Mouse (Mus musculus) adrenal gland, postnatal 36 days (tissue): ENCODE measurements around the gene Zfp563. TPM values are rescaled to one million over a fixed set of nuclear protein-coding genes. Genes with fewer than 3 reads are reported as not detected.
A peak's percentile ranks its signal among the peaks of the same experiment; 100 is the strongest.

Experiments used
- DNase-seq, 2 experiments: peaks; one replicate each; pipeline ENCODE4 v3.0.0; 2021; ENCODE audit warnings: mixed read lengths in 1 of 2
- long read RNA-seq, 2 experiments: library from polyadenylated mRNA; stranded (forward); transcript quantifications; one replicate each; pipeline ENCODE4 v2.0.0; 2021; ENCODE audit warnings: borderline sequencing depth in 2 of 2
- total RNA-seq, 2 experiments: library from RNA; stranded (reverse); gene quantifications; 2 replicates each; pipeline ENCODE4 v1.2.3; 2021

Gene Zfp563
- 1 to 10 TPM; 7.4 to 8.9 TPM for total RNA-seq
- long read RNA-seq, experiment 1, partial matches to known transcripts = 0 of 3 reads
- long read RNA-seq, experiment 1, other reads (novel, unspliced or antisense) = 1 of 3 reads
- long read RNA-seq, experiment 2, full-length matches to known transcripts = 3 of 3 reads
- long read RNA-seq, experiment 2, partial matches to known transcripts = 0 of 3 reads
- long read RNA-seq, experiment 2, other reads (novel, unspliced or antisense) = 0 of 3 reads

GRCm38 (mm10) chr17:33089220-33089949 lies at the start of gene Zfp563:
Zfp563 (plus strand) TSS chr17:33089310.
- DNase-seq = peak; percentile 95 to 96

- DNase-seq = no peak
Observed at GRCm38 (mm10) chr17:33058791-33059190, 30.3 kb upstream of the Zfp563 start.

GRCm38 (mm10) chr17:33063001-33063400 lies 26.1 kb upstream of the Zfp563 start:
- DNase-seq = no peak

DNA sequence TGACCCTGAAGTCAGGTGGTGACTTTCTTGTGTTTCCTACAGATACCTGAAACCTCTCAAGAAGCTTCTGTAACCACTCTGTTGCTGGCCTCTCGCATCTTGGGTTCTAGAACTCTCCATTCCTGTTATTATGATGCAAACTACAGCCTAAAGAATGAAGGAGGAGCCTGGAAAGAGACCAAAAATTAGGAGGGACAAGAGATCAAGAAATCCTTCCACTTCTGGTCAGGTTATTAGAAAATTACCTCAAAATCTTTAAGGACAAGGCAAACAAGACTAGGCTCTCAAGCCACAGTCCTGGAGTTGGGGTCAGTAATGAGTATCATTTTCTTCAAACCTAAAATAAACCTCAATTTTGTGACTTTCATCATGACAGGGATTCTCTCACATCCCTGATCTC lies 21.2 kb upstream of the Zfp563 start, which contains the start of gene 4921501E09Rik:
4921501E09Rik (minus strand) TSS at position 101 of the 400 bp plus-strand sequence.
- DNase-seq = no peak

GRCm38 (mm10) chr17:33091630-33092029 lies 2.5 kb downstream of the Zfp563 start:
- DNase-seq = no peak

- DNase-seq = peak; percentile 85 to 89
Observed at GRCm38 (mm10) chr17:33092391-33093193, 3.5 kb downstream of the Zfp563 start.

DNA sequence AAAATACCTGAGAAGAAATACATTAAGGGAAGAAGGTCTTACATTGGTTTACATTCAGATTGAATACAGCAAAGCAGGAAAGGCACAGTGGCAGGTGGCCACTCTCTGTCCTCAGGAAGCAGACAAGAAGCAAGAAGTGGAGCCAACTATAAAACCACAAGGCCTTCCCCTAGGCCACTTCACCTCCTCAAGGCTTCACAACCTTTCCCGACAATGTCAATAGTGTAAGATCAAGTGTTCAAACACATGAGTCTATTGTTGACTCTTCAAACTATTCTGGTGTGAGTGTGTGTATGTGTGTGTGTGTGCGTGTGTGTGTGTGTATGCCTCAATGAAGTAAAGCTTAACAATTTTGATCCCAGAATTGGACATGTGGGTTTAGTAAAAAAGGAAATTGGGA lies 8.3 kb downstream of the Zfp563 start:
- no peak for DNase-seq

DNA sequence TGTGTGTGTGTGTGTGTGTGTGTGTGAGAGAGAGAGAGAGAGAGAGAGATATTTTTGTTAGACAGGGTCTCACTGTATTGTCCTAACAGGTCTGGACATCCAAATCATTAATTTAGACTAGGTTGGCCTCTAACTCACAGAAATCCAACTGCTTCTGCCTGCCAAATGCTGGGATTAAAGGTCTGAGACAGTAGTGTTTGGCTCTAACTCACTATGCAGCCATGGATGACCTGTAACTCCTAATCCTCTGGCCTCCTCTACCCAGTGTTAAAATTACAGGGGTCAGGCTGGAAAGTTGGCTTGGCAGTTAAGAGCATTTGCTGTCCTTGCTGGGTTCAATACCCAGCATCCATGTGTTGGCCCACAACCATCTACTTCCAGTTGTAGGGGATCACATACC lies 35.4 kb downstream of the Zfp563 start:
- no peak for DNase-seq

- peak; percentile 22 to 49 for DNase-seq
Observed at GRCm38 (mm10) chr17:33126257-33126656, 37.1 kb downstream of the Zfp563 start.

DNA sequence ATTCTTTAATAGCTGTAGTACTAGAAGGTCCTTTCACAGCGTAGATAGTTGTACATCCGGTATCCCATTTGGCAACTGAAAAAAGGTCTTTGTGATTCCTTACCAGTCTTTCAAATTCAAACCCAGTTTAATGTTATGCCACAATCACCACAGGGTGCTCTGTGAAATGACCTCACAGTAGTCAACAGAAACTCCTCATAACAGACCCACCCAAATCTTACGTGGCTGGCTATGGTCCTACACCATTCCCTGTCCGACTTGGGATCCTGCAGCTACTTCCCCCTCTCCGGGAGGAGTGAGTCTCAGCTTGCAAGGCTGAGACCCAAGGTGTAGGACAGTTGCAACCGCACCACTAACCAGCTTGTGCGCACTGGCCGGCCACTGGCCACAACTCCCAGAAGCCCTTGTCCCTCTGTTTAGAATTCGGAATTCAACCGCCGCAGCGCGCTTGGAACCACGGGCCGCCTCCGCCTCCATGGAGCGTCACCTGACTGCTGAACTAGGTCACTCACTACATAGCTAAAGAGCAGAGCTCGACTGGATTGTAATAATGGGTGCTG lies 50.2 kb downstream of the Zfp563 start, which contains the start of gene Morc2b:
Morc2b (minus strand) TSS at position 423 of the 560 bp plus-strand sequence.
- no peak for DNase-seq

Other genes with a start within 250 kb of the Zfp563 start
- 10 to 100 TPM in 1 of 2 experiments, 1 to 10 TPM in 1; 9.9 to 10.5 TPM for gene Zfp870, start 197.7 kb upstream of the Zfp563 start, total RNA-seq
- 10 to 100 TPM in 1 of 2 experiments, 1 to 10 TPM in 1; 7.3 to 10.1 TPM for gene Cyp4f14, start 172.0 kb upstream of the Zfp563 start, total RNA-seq
- gene Cyp4f13, start 141.9 kb upstream of the Zfp563 start, total RNA-seq = 10 to 100 TPM; 58.3 to 67.2 TPM
- gene Zfp472, start 123.5 kb upstream of the Zfp563 start, total RNA-seq = 1 to 10 TPM; 4.5 to 6.6 TPM
- gene Zfp952, start 96.2 kb upstream of the Zfp563 start, total RNA-seq = 10 to 100 TPM in 1 of 2 experiments, 1 to 10 TPM in 1; 9.6 to 10.7 TPM
- gene Zfp763, start 55.9 kb upstream of the Zfp563 start, total RNA-seq = 1 to 10 TPM; 5.8 to 5.9 TPM
- gene 4921501E09Rik, start 21.3 kb upstream of the Zfp563 start, total RNA-seq = not detected
- not detected for gene Morc2b, start 50.4 kb downstream of the Zfp563 start, total RNA-seq
- not detected for gene Olfr55, start 79.1 kb downstream of the Zfp563 start, total RNA-seq
- not detected for gene Olfr239, start 102.0 kb downstream of the Zfp563 start, total RNA-seq
- not detected for gene Olfr1564, start 132.4 kb downstream of the Zfp563 start, total RNA-seq
- 1 to 10 TPM; 5.7 to 8.6 TPM for gene Zfp955a, start 165.8 kb downstream of the Zfp563 start, total RNA-seq
- under 1 TPM in 1 of 2 experiments, not detected in 1; 0.03 TPM for gene Olfr63, start 175.4 kb downstream of the Zfp563 start, total RNA-seq
- gene Zfp955b, start 200.2 kb downstream of the Zfp563 start, total RNA-seq = 10 to 100 TPM in 1 of 2 experiments, 1 to 10 TPM in 1; 8.0 to 10.2 TPM